Mouse (Mus musculus): Measurements from ENCODE around the gene Mip.
A peak's percentile ranks its signal among the peaks of the same experiment; 100 is the strongest.
"Not testable (repeated sequence)": the region's sequence is repeated elsewhere in the genome, so short reads cannot be mapped to it uniquely, and the experiment has no call there.

Mip gene

GRCm38 (mm10) chr10:128250565-128250964 is 24.9 kb downstream of the Mip start:
- no peak for DNase-seq

GRCm38 (mm10) chr10:128253677-128254255 is 28.1 kb downstream of the Mip start, which contains the start of gene Apon:
Gene Apon (plus strand): TSS chr10:128254096.
- DNase-seq, result no peak

GRCm38 (mm10) chr10:128255925-128256324 is 30.3 kb downstream of the Mip start:
- no peak for DNase-seq

GRCm38 (mm10) chr10:128256328-128256727 is 30.7 kb downstream of the Mip start:
- DNase-seq, result no peak

GRCm38 (mm10) chr10:128258953-128259352 is 33.3 kb downstream of the Mip start:
- DNase-seq, result no peak

GRCm38 (mm10) chr10:128259946-128260345 is 34.3 kb downstream of the Mip start:
- no peak for DNase-seq

- not testable (repeated sequence) for DNase-seq
These were observed 34.7 kb downstream of the Mip start for GRCm38 (mm10) chr10:128260376-128260775.

- DNase-seq, result no peak
These were observed 36.7 kb downstream of the Mip start for GRCm38 (mm10) chr10:128262300-128262699.

- no peak for DNase-seq
These were observed 38.0 kb downstream of the Mip start for GRCm38 (mm10) chr10:128263393-128264310.

- DNase-seq, result no peak
These were observed 42.7 kb downstream of the Mip start, which contains the start of gene Apof for GRCm38 (mm10) chr10:128268371-128268770. Gene Apof (plus strand): TSS chr10:128268671.

GRCm38 (mm10) chr10:128269206-128269910 is 43.7 kb downstream of the Mip start:
- no peak for DNase-seq

GRCm38 (mm10) chr10:128270287-128270841 is 44.7 kb downstream of the Mip start, which contains the start of gene Stat2:
Gene Stat2 (plus strand): TSS chr10:128270559.
- peak; percentile 98 for DNase-seq

- DNase-seq, result no peak
These were observed 45.2 kb downstream of the Mip start for GRCm38 (mm10) chr10:128270866-128271265.

GRCm38 (mm10) chr10:128271883-128272282 is 46.2 kb downstream of the Mip start:
- peak; percentile 20 for DNase-seq

GRCm38 (mm10) chr10:128272819-128273439 is 47.3 kb downstream of the Mip start:
- DNase-seq, result not testable (repeated sequence)

GRCm38 (mm10) chr10:128275374-128275773 is 49.7 kb downstream of the Mip start:
- not testable (repeated sequence) for DNase-seq

GRCm38 (mm10) chr10:128278158-128278557 is 52.5 kb downstream of the Mip start:
- no peak for DNase-seq

- DNase-seq, result peak; percentile 41
These were observed 55.3 kb downstream of the Mip start for GRCm38 (mm10) chr10:128280943-128281342.

All from kidney, postnatal 14 days (tissue).